Mouse (Mus musculus): Measurements from ENCODE around the gene 1810024B03Rik. TPM values are rescaled to one million over a fixed set of nuclear protein-coding genes. Genes with fewer than 3 reads are reported as not detected.

The 1810024B03Rik gene
- total and polyA plus RNA-seq, 3 experiments = 0.08 to 5.2 (median 4.8) TPM

- Histone ChIP-seq H3K36me3 (replicated peaks) (peaks cover 42% of the 10 kb centered on the region), H3K4me3 (ENCODE audit: low read depth, low read length) (peak within 1 kb of the TSS; percentile 78), H3K4me1 (ENCODE audit: insufficient read depth, low read depth, low read length) (peaks cover 75% of the 10 kb centered on the region), H3K27me3 (ENCODE audit: insufficient read depth, low read length) (no peaks in the 10 kb centered on the region), H3K9me3 (replicated peaks) (peaks cover 3% of the 10 kb centered on the region)
- ATAC-seq (ENCODE audit: extremely low read depth, insufficient number of reproducible peaks, low FRiP score, poor library complexity, severe bottlenecking) = peak; percentile 90
- TF ChIP-seq GATA1 (IDR thresholded peaks at IDR 0.05; ENCODE audit: borderline replicate concordance, low read length) (no peak), GATA2 (IDR thresholded peaks at IDR 0.05; ENCODE audit: borderline replicate concordance, low read depth, low read length) (no peak), TAL1 (conservative IDR thresholded peaks at IDR 0.05; ENCODE audit: low read depth, low read length) (no peak), CTCF (IDR thresholded peaks at IDR 0.05; ENCODE audit: low read depth, low read length) (no peak), POLR2AphosphoS5 (IDR thresholded peaks at IDR 0.05; ENCODE audit: insufficient replicate concordance, low read depth, low read length) (no peak)
- peak; percentile 84 for DNase-seq (ENCODE audit: low spot score)
These were observed 64.7 kb downstream of the 1810024B03Rik start, which contains the start of gene Itpripl1 for GRCm38 (mm10) chr2:127143158-127144063. Gene Itpripl1, minus strand, starts transcription at chr2:127143442.

GRCm38 (mm10) chr2:127142577-127143157 lies 65.4 kb downstream of the 1810024B03Rik start:
- Histone ChIP-seq H3K4me3 (ENCODE audit: low read depth, low read length) (peak overlapping the region; percentile 78), H3K4me1 (ENCODE audit: insufficient read depth, low read depth, low read length) (peaks cover 83% of the 10 kb centered on the region), H3K36me3 (replicated peaks) (peaks cover 49% of the 10 kb centered on the region), H3K27me3 (ENCODE audit: insufficient read depth, low read length) (no peaks in the 10 kb centered on the region), H3K9me3 (replicated peaks) (peaks cover 3% of the 10 kb centered on the region)
- TF ChIP-seq GATA1 (IDR thresholded peaks at IDR 0.05; ENCODE audit: borderline replicate concordance, low read length) = no peak
- TF ChIP-seq POLR2AphosphoS5 (IDR thresholded peaks at IDR 0.05; ENCODE audit: insufficient replicate concordance, low read depth, low read length) = no peak
- TF ChIP-seq TAL1 (conservative IDR thresholded peaks at IDR 0.05; ENCODE audit: low read depth, low read length) = no peak
- TF ChIP-seq CTCF (IDR thresholded peaks at IDR 0.05; ENCODE audit: low read depth, low read length) = no peak
- no peak for TF ChIP-seq GATA2 (IDR thresholded peaks at IDR 0.05; ENCODE audit: borderline replicate concordance, low read depth, low read length)
- ATAC-seq (ENCODE audit: extremely low read depth, insufficient number of reproducible peaks, low FRiP score, poor library complexity, severe bottlenecking) = no peak
- no peak for DNase-seq (ENCODE audit: low spot score)

GRCm38 (mm10) chr2:127142031-127142430 lies 66.0 kb downstream of the 1810024B03Rik start:
- no peak for TF ChIP-seq POLR2AphosphoS5 (IDR thresholded peaks at IDR 0.05; ENCODE audit: insufficient replicate concordance, low read depth, low read length)
- TF ChIP-seq GATA2 (IDR thresholded peaks at IDR 0.05; ENCODE audit: borderline replicate concordance, low read depth, low read length) = no peak
- TF ChIP-seq CTCF (IDR thresholded peaks at IDR 0.05; ENCODE audit: low read depth, low read length) = no peak
- no peak for TF ChIP-seq TAL1 (conservative IDR thresholded peaks at IDR 0.05; ENCODE audit: low read depth, low read length)
- TF ChIP-seq GATA1 (IDR thresholded peaks at IDR 0.05; ENCODE audit: borderline replicate concordance, low read length) = no peak
- H3K4me3 ChIP-seq (ENCODE audit: low read depth, low read length) = peak overlapping the region; percentile 78
- no peaks in the 10 kb centered on the region for H3K27me3 ChIP-seq (ENCODE audit: insufficient read depth, low read length)
- ATAC-seq (ENCODE audit: extremely low read depth, insufficient number of reproducible peaks, low FRiP score, poor library complexity, severe bottlenecking) (no peak), DNase-seq (ENCODE audit: low spot score) (peak; percentile 23)
- peaks cover 3% of the 10 kb centered on the region for H3K9me3 ChIP-seq (replicated peaks)
- peaks cover 89% of the 10 kb centered on the region for H3K4me1 ChIP-seq (ENCODE audit: insufficient read depth, low read depth, low read length)
- peaks cover 49% of the 10 kb centered on the region for H3K36me3 ChIP-seq (replicated peaks)

GRCm38 (mm10) chr2:127140011-127140410 lies 68.1 kb downstream of the 1810024B03Rik start:
- Histone ChIP-seq H3K4me1 (ENCODE audit: insufficient read depth, low read depth, low read length) (peaks cover 86% of the 10 kb centered on the region), H3K4me3 (ENCODE audit: low read depth, low read length) (no peak overlapping the region), H3K27me3 (ENCODE audit: insufficient read depth, low read length) (no peaks in the 10 kb centered on the region), H3K9me3 (replicated peaks) (peaks cover 3% of the 10 kb centered on the region), H3K36me3 (replicated peaks) (peaks cover 51% of the 10 kb centered on the region)
- no peak for ATAC-seq (ENCODE audit: extremely low read depth, insufficient number of reproducible peaks, low FRiP score, poor library complexity, severe bottlenecking)
- DNase-seq (ENCODE audit: low spot score) = no peak
- no peak for TF ChIP-seq GATA1 (IDR thresholded peaks at IDR 0.05; ENCODE audit: borderline replicate concordance, low read length)
- TF ChIP-seq POLR2AphosphoS5 (IDR thresholded peaks at IDR 0.05; ENCODE audit: insufficient replicate concordance, low read depth, low read length) = no peak

GRCm38 (mm10) chr2:127139605-127140004 lies 68.5 kb downstream of the 1810024B03Rik start:
- H3K36me3 ChIP-seq (replicated peaks) = peaks cover 51% of the 10 kb centered on the region
- ATAC-seq (ENCODE audit: extremely low read depth, insufficient number of reproducible peaks, low FRiP score, poor library complexity, severe bottlenecking) (no peak), DNase-seq (ENCODE audit: low spot score) (no peak)
- H3K4me1 ChIP-seq (ENCODE audit: insufficient read depth, low read depth, low read length) = peaks cover 86% of the 10 kb centered on the region
- H3K9me3 ChIP-seq (replicated peaks) = peaks cover 3% of the 10 kb centered on the region
- H3K27me3 ChIP-seq (ENCODE audit: insufficient read depth, low read length) = no peaks in the 10 kb centered on the region
- TF ChIP-seq CTCF (IDR thresholded peaks at IDR 0.05; ENCODE audit: low read depth, low read length) = 0 out of 2 replicates have a peak, but pooled peaks have one; percentile 16
- TF ChIP-seq GATA1 (IDR thresholded peaks at IDR 0.05; ENCODE audit: borderline replicate concordance, low read length) = no peak
- no peak for TF ChIP-seq GATA2 (IDR thresholded peaks at IDR 0.05; ENCODE audit: borderline replicate concordance, low read depth, low read length)
- no peak for TF ChIP-seq POLR2AphosphoS5 (IDR thresholded peaks at IDR 0.05; ENCODE audit: insufficient replicate concordance, low read depth, low read length)
- no peak for TF ChIP-seq TAL1 (conservative IDR thresholded peaks at IDR 0.05; ENCODE audit: low read depth, low read length)
- H3K4me3 ChIP-seq (ENCODE audit: low read depth, low read length) = no peak overlapping the region

- peaks cover 3% of the 10 kb centered on the region for H3K9me3 ChIP-seq (replicated peaks)
These were observed 69.0 kb downstream of the 1810024B03Rik start for GRCm38 (mm10) chr2:127139094-127139493.

More at GRCm38 (mm10) chr2:127139094-127139493, 69.0 kb downstream of the 1810024B03Rik start:
- H3K4me3 ChIP-seq (ENCODE audit: low read depth, low read length) = no peak overlapping the region
- no peaks in the 10 kb centered on the region for H3K27me3 ChIP-seq (ENCODE audit: insufficient read depth, low read length)
- no peak for DNase-seq (ENCODE audit: low spot score)
- peaks cover 85% of the 10 kb centered on the region for H3K4me1 ChIP-seq (ENCODE audit: insufficient read depth, low read depth, low read length)
- peaks cover 51% of the 10 kb centered on the region for H3K36me3 ChIP-seq (replicated peaks)
- no peak for ATAC-seq (ENCODE audit: extremely low read depth, insufficient number of reproducible peaks, low FRiP score, poor library complexity, severe bottlenecking)
- TF ChIP-seq GATA1 (IDR thresholded peaks at IDR 0.05; ENCODE audit: borderline replicate concordance, low read length) (no peak), TAL1 (conservative IDR thresholded peaks at IDR 0.05; ENCODE audit: low read depth, low read length) (no peak), GATA2 (IDR thresholded peaks at IDR 0.05; ENCODE audit: borderline replicate concordance, low read depth, low read length) (no peak), POLR2AphosphoS5 (IDR thresholded peaks at IDR 0.05; ENCODE audit: insufficient replicate concordance, low read depth, low read length) (no peak), CTCF (IDR thresholded peaks at IDR 0.05; ENCODE audit: low read depth, low read length) (no peak)
